Mouse (Mus musculus) forebrain, embryonic 15.5 days (tissue): Measurements from ENCODE around the gene Scp2. TPM values are rescaled to one million over a fixed set of nuclear protein-coding genes. Genes with fewer than 3 reads are reported as not detected.

Experiments
- ATAC-seq: fragments of 200-750 bp; cut with Nextera tagmentation; replicated peaks from 2 replicates; pipeline ENCODE4 v1.8.0; 2017; ENCODE audit warnings: mild to moderate bottlenecking, moderate TSS enrichment, moderate library complexity
- H3K27ac ChIP-seq: fragments of 300-500 bp; sonication (generic); replicated peaks from 2 replicates; pipeline ENCODE4 v1.5.1; 2015; ENCODE audit warnings: mild to moderate bottlenecking, inconsistent platforms
- H3K27me3 ChIP-seq: fragments of 300-500 bp; sonication (generic); 2 replicates; pipeline ENCODE4 v1.6.1; 2015; ENCODE audit warnings: inconsistent platforms
- H3K36me3 ChIP-seq: fragments of 300-500 bp; sonication (generic); 2 replicates; pipeline ENCODE4 v1.6.1; 2015; ENCODE audit warnings: mild to moderate bottlenecking, inconsistent platforms
- H3K4me1 ChIP-seq: fragments of 300-500 bp; sonication (generic); 2 replicates; pipeline ENCODE4 v1.6.1; 2015; ENCODE audit warnings: inconsistent platforms
- H3K4me2 ChIP-seq: fragments of 300-500 bp; sonication (generic); replicated peaks from 2 replicates; pipeline ENCODE4 v1.6.1; 2015; ENCODE audit warnings: mild to moderate bottlenecking, inconsistent platforms
- H3K4me3 ChIP-seq: fragments of 300-500 bp; sonication (generic); 2 replicates; pipeline ENCODE4 v1.5.1; 2015; ENCODE audit warnings: mild to moderate bottlenecking, inconsistent platforms
- H3K9ac ChIP-seq: fragments of 300-500 bp; sonication (generic); replicated peaks from 2 replicates; pipeline ENCODE4 v1.6.1; 2015; ENCODE audit warnings: mild to moderate bottlenecking, inconsistent platforms
- H3K9me3 ChIP-seq: fragments of 300-500 bp; sonication (generic); 2 replicates; pipeline ENCODE4 v1.6.1; 2016; ENCODE audit warnings: inconsistent platforms
- WGBS: fragments of 180-500 bp; shearing (Covaris S2); methylation state at CpG from one replicate; pipeline ENCODE4 v1.1.7; 2015; ENCODE audit warnings: mixed read lengths; 5-methylcytosine and 5-hydroxymethylcytosine counted together
- polyA plus RNA-seq: library from polyadenylated mRNA; unstranded; fragments of >200 nt; fragmentation: Nextera tagmentation; extraction: Ambion mirVana; gene quantifications from 2 replicates; pipeline ENCODE4 v1.2.1, GENCODE M21; 2015

Gene Scp2
- polyA plus RNA-seq, 1 experiment from 2014 or later: 214 TPM

GRCm38 (mm10) chr4:108130452-108130851 lies 14.3 kb downstream of the Scp2 start:
- H3K9me3 ChIP-seq: no peaks in the 10 kb centered on the region
- 87% methylated on average over 3 of the region's 3 CpGs for WGBS
- no peaks in the 10 kb centered on the region for H3K36me3 ChIP-seq
- H3K4me2 ChIP-seq: no peak overlapping the region
- H3K9ac ChIP-seq: no peak overlapping the region
- no peaks in the 10 kb centered on the region for H3K27me3 ChIP-seq
- H3K4me3 ChIP-seq: no peak overlapping the region
- no peaks in the 10 kb centered on the region for H3K4me1 ChIP-seq
- no peak overlapping the region for H3K27ac ChIP-seq
- no peak for ATAC-seq

DNA sequence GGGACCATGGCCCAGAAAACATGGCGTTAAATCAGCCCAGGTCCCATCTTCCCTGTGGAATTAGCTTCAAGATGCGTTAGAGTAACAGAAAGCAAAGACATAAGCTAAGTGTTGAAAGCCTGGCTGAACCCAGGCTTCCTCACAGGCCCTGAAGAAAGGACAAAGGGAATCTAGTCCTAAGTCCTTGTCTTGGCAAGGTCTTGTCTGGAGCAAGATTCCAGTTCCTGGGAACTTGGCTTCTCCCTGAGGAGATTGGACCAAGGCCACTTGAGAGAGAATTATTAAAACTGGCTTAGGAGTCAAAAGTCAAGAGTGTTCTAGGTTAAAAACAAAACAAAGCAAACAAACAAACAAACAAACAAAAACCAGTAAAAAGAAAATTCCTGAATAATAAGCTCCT lies 16.5 kb downstream of the Scp2 start:
- H3K27ac ChIP-seq: no peak overlapping the region
- ATAC-seq: no peak
- no peaks in the 10 kb centered on the region for H3K9me3 ChIP-seq
- no peaks in the 10 kb centered on the region for H3K27me3 ChIP-seq
- H3K9ac ChIP-seq: no peak overlapping the region
- H3K4me1 ChIP-seq: no peaks in the 10 kb centered on the region
- H3K36me3 ChIP-seq: no peaks in the 10 kb centered on the region
- no peak overlapping the region for H3K4me2 ChIP-seq
- 96% methylated on average over 2 of the region's 2 CpGs for WGBS
- no peak overlapping the region for H3K4me3 ChIP-seq

DNA sequence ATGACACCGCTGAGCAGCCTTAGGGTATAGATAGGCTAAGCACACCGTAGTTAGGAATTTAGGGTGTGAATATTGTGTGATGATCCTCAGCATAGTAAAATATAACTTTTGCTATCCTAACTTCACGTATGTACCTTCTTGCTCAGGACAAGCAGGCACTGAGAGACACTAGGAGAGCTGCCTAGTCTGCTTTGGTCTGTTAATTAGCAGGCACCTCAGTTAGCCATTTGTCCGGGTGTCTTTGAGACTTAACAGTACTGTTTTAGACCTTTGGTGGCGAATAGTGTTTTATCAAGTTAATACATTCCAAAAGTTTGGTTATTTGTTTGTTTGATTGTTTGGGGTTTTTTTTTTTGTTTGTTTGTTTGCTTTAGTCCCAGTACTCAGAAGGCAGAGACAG lies 17.3 kb downstream of the Scp2 start:
- 93% methylated on average over 5 of the region's 5 CpGs for WGBS
- H3K4me1 ChIP-seq: no peaks in the 10 kb centered on the region
- H3K9me3 ChIP-seq: no peaks in the 10 kb centered on the region
- no peak for ATAC-seq
- H3K27ac ChIP-seq: no peak overlapping the region
- no peak overlapping the region for H3K4me3 ChIP-seq
- no peak overlapping the region for H3K4me2 ChIP-seq
- no peaks in the 10 kb centered on the region for H3K27me3 ChIP-seq
- no peaks in the 10 kb centered on the region for H3K36me3 ChIP-seq
- no peak overlapping the region for H3K9ac ChIP-seq

- H3K4me2 ChIP-seq: no peak overlapping the region
- H3K27me3 ChIP-seq: no peaks in the 10 kb centered on the region
- 91% methylated on average over 4 of the region's 4 CpGs for WGBS
- H3K9ac ChIP-seq: no peak overlapping the region
- H3K4me1 ChIP-seq: no peaks in the 10 kb centered on the region
- no peaks in the 10 kb centered on the region for H3K36me3 ChIP-seq
- H3K9me3 ChIP-seq: no peaks in the 10 kb centered on the region
- no peak overlapping the region for H3K27ac ChIP-seq
- no peak overlapping the region for H3K4me3 ChIP-seq
- no peak for ATAC-seq
Measured at GRCm38 (mm10) chr4:108126260-108126659, 18.5 kb downstream of the Scp2 start.

- no peak overlapping the region for H3K4me2 ChIP-seq
- no peak overlapping the region for H3K27ac ChIP-seq
- H3K4me3 ChIP-seq: no peak overlapping the region
- no peaks in the 10 kb centered on the region for H3K27me3 ChIP-seq
- ATAC-seq: no peak
- no peaks in the 10 kb centered on the region for H3K36me3 ChIP-seq
- WGBS: 92% methylated on average over 1 of the region's 1 CpGs
- H3K9me3 ChIP-seq: no peaks in the 10 kb centered on the region
- no peaks in the 10 kb centered on the region for H3K4me1 ChIP-seq
- H3K9ac ChIP-seq: no peak overlapping the region
Measured at GRCm38 (mm10) chr4:108124104-108124503, 20.7 kb downstream of the Scp2 start.

DNA sequence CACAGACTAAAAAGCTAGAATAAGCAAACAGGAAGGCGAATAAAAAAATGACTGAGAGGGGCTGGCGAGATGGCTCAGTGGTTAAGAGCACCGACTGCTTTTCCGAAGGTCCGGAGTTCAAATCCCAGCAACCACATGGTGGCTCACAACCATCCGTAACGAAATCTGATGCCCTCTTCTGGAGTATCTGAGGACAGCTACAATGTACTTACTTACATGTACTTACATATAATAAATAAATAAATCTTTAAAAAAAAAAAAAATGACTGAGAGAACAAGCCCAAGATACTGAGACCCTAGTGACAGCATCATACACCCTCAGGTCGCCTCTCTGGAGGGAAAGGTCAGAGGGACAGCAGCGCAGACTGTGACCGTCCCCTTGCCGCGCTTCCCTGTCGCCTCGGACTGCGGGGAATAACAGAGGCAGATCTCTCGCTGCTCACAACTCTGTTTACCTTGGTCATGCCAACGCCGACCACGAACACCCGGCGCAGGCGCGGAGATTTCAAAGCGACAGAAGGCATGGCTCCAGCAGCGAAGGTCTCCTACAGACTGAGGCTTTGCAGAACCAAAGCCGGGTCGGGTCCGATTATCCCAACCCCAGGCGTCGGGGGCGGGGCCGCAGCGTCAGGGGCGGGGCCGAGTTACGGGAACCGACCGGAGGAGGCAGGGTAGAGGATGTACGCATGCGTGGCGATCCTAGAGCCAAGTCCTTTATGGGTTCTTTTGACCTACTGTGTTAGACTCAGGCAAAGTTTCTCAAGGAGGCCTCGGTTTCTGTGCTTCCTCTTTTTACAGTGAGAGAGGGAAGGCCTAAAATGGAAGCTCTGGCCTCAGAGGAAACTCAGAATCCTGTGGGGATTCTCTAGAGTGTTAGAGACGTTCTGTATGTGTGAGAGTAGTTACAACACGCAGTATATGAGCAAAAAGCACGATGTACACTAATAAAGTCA lies 26.6 kb downstream of the Scp2 start:
- Histone ChIP-seq H3K9ac (peak overlapping the region; percentile 67), H3K4me3 (peak overlapping the region; percentile 66), H3K27me3 (no peaks in the 10 kb centered on the region), H3K4me2 (peak overlapping the region; percentile 55), H3K9me3 (no peaks in the 10 kb centered on the region), H3K36me3 (no peaks in the 10 kb centered on the region), H3K4me1 (no peaks in the 10 kb centered on the region), H3K27ac (peak overlapping the region; percentile 57)
- peak; percentile 95 for ATAC-seq
- WGBS: 13% methylated on average over 45 of the region's 45 CpGs

DNA sequence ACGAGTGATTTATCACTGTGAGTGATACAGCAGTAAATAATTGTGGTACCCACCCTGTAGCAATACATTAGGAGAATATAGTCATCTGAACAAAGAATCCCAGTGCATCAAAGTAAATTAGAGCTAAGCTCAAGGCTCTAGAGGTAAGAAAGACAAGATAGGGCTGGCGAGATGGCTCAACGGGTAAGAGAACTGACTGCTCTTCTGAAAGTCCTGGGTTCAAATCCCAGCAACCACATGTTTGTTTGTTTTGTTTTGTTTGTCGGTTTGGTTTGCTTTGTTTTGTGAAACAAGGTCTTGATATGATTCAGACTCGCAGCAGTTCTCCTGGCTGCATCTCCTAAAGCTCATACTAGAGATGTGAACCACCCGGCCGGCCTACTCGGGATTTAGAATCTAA lies 27.3 kb downstream of the Scp2 start:
- Histone ChIP-seq H3K4me1 (no peaks in the 10 kb centered on the region), H3K9ac (no peak overlapping the region), H3K36me3 (no peaks in the 10 kb centered on the region), H3K4me3 (peak overlapping the region; percentile 66; the same call in 1 of the 2 replicates), H3K27me3 (no peaks in the 10 kb centered on the region), H3K27ac (no peak overlapping the region), H3K4me2 (no peak overlapping the region), H3K9me3 (no peaks in the 10 kb centered on the region)
- 93% methylated on average over 8 of the region's 8 CpGs for WGBS
- ATAC-seq: no peak

DNA sequence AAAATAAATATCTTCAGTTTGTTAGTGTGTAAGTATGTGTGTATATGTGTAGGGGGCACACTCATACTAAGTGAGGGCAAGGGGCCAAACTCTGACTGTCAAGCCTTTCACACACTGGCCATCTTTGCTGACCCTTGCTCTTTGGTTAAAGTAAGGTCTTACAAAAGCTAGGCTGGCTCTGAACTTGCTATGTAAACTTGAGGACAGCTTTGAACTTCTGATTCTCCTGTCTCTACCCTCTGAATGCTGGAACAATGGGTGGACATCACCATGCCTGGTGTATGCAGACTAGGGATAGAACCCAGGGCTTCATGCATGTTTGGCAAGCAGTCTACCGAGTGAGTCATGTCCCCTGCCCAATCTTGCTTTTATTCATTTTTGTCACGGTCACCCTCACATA lies 28.3 kb downstream of the Scp2 start:
- 92% methylated on average over 2 of the region's 2 CpGs for WGBS
- no peaks in the 10 kb centered on the region for H3K9me3 ChIP-seq
- H3K4me2 ChIP-seq: no peak overlapping the region

DNA sequence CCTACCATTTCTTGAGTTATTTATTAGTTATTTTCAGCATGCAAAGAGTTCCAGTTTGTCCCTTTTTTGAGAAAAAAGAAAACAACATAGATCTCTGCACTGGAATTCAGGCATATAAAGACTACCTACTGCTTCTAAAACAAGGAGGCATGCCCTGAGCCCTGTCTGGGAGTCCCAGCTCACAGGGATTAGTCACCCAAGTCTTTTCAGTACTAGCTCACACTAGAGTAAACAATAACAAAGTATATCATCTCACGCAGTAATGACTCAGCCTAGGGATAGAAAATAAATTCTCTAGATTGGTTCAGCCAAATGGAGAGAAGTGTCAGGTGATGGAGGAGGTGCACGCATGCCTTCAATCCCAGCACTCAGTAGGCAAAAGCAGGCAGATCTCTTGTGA lies 34.1 kb downstream of the Scp2 start:
- 55% methylated on average over 2 of the region's 2 CpGs for WGBS

More for the DNA sequence above, 28.3 kb downstream of the Scp2 start:
- no peak overlapping the region for H3K27ac ChIP-seq
- no peak overlapping the region for H3K4me3 ChIP-seq
- no peak for ATAC-seq
- H3K36me3 ChIP-seq: no peaks in the 10 kb centered on the region
- no peaks in the 10 kb centered on the region for H3K4me1 ChIP-seq
- no peak overlapping the region for H3K9ac ChIP-seq
- H3K27me3 ChIP-seq: no peaks in the 10 kb centered on the region

DNA sequence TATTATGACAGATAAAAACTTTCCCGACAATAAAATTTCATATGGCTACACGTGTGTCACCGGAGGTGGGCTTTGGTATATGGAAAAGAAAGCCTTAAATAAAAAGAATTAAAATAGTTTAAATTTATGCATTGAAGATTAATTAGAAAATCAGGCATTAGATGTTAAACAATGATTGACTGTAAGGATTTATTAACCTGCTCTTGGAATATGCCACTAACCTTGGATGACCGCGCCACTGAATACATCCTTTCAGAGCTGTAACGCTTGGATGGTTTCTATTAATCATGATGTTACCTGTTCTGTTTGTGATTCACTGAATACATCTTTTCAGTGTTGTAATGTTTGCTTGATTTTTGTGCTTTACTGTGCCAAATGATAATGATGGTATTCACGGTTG lies 35.1 kb downstream of the Scp2 start:
- Histone ChIP-seq H3K4me3 (no peak overlapping the region), H3K27me3 (no peaks in the 10 kb centered on the region), H3K4me1 (no peaks in the 10 kb centered on the region), H3K9ac (no peak overlapping the region), H3K9me3 (no peaks in the 10 kb centered on the region), H3K4me2 (no peak overlapping the region), H3K27ac (no peak overlapping the region), H3K36me3 (0 out of 2 replicates have a peak, but pooled peaks cover 2% of the 10 kb centered on the region)
- WGBS: 93% methylated on average over 7 of the region's 7 CpGs
- ATAC-seq: no peak

More for the DNA sequence above, 34.1 kb downstream of the Scp2 start:
- Histone ChIP-seq H3K4me1 (no peaks in the 10 kb centered on the region), H3K9ac (no peak overlapping the region), H3K36me3 (no peaks in the 10 kb centered on the region), H3K4me2 (no peak overlapping the region), H3K9me3 (no peaks in the 10 kb centered on the region), H3K27me3 (no peaks in the 10 kb centered on the region), H3K4me3 (no peak overlapping the region), H3K27ac (no peak overlapping the region)
- ATAC-seq: no peak

- WGBS: 88% methylated on average over 4 of the region's 4 CpGs
- H3K4me2 ChIP-seq: no peak within 1 kb of the TSS
- no peak within 1 kb of the TSS for H3K27ac ChIP-seq
- H3K36me3 ChIP-seq: 0 out of 2 replicates have a peak, but pooled peaks cover 6% of the 10 kb centered on the region
- H3K4me3 ChIP-seq: no peak within 1 kb of the TSS
- no peaks in the 10 kb centered on the region for H3K9me3 ChIP-seq
- no peaks in the 10 kb centered on the region for H3K4me1 ChIP-seq
- H3K27me3 ChIP-seq: no peaks in the 10 kb centered on the region
- ATAC-seq: no peak
- H3K9ac ChIP-seq: no peak within 1 kb of the TSS
Measured at GRCm38 (mm10) chr4:108096345-108096744, 48.5 kb downstream of the Scp2 start, which contains the start of gene Podn. Gene Podn, minus strand, starts transcription at chr4:108096445.

DNA sequence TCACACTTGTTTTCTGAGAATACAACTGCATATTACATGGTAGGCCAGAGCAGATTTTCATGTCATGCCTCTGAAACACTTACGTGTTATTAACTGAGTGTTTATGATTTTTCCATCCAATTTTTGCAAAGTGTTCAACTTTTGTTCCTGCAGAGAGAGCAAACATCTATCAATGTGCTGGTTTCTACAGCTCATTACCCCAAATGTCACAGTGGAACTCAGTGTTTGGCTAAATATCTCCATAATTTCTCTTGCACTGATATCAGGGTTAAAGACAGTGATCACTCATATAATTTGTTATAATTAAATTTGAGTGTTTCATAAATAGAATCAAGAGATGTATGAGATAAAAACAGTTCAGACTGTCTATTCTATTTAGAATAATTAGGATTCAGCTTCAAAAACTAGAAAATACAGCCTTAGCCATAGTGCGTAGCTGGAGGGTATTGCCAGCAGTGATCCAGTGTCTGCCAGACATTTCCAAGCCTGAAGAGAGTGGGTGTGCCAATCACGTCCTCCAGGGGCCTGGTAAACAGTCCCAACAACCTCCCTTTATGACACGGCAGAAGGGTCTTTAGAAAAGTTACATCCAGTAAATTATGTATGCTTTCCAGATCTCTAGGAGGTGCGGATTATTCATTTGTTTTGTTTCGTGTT lies 51.9 kb downstream of the Scp2 start:
- no peak overlapping the region for H3K4me3 ChIP-seq
- WGBS: 80% methylated on average over 6 of the region's 6 CpGs
- H3K9ac ChIP-seq: no peak overlapping the region
- no peaks in the 10 kb centered on the region for H3K9me3 ChIP-seq
- no peak for ATAC-seq
- H3K4me1 ChIP-seq: no peaks in the 10 kb centered on the region
- H3K4me2 ChIP-seq: no peak overlapping the region
- H3K36me3 ChIP-seq: peaks cover 8% of the 10 kb centered on the region; the same call in 1 of the 2 replicates
- H3K27ac ChIP-seq: no peak overlapping the region
- no peaks in the 10 kb centered on the region for H3K27me3 ChIP-seq
